In genomic region chr19:36815396-36816271, GRCm38 (mm10) we compare ENCODE assay signal across 8 mouse cellular contexts. TPM values are rescaled to one million over a fixed set of nuclear protein-coding genes. Genes with fewer than 3 reads are reported as not detected.
DNase-seq lines count a peak whose midpoint lies in the region; ATAC-seq and TF ChIP-seq lines count a peak whose summit lies in the region.

No protein-coding gene starts in this region.

- peak; percentile 58; the same call in 1 of the 2 replicates for TF ChIP-seq CTCF in liver, embryonic 14.5 days (IDR thresholded peaks at IDR 0.05; ENCODE audit: low read depth)

- H3K27ac ChIP-seq in heart, embryonic 12.5 days (ENCODE audit: poor library complexity, severe bottlenecking): no peak overlapping the region
- no peak overlapping the region for H3K27ac ChIP-seq in kidney, embryonic 14.5 days (ENCODE audit: low read depth, low read length)
- H3K27ac ChIP-seq in liver, embryonic 14.5 days: no peak overlapping the region

- peak; percentile 54 to 57 for DNase-seq in B cell, adult 2 months
- DNase-seq in MEL-GATA-1-ER (ENCODE audit: extremely low read depth, low read depth): peak; percentile 74
- DNase-seq in embryo, embryonic 10.5 days (ENCODE audit: low spot score): peak; percentile 86
- DNase-seq in liver, embryonic 14.5 days (ENCODE audit: low read depth in 3 of 3, low spot score in 3 of 3): peak; percentile 29 to 47 (median 34)
- peak; percentile 34 for DNase-seq in neural tube, embryonic 10.5 days (ENCODE audit: extremely low spot score, low spot score)
- no peak for DNase-seq in urinary bladder, adult 2 months (ENCODE audit: low spot score)

- H3K4me2 ChIP-seq in heart, embryonic 12.5 days: peak overlapping the region; percentile 68
- peak overlapping the region; percentile 31 for H3K4me2 ChIP-seq in kidney, embryonic 14.5 days (replicated peaks; ENCODE audit: low read depth, low read length)
- H3K4me2 ChIP-seq in liver, embryonic 14.5 days (ENCODE audit: low read depth): peak overlapping the region; percentile 61

- peak overlapping the region; percentile 31 for H3K4me3 ChIP-seq in heart, embryonic 12.5 days
- H3K4me3 ChIP-seq in kidney, embryonic 14.5 days (ENCODE audit: low read length): peak overlapping the region; percentile 3; the same call in 1 of the 2 replicates
- H3K4me3 ChIP-seq in liver, embryonic 14.5 days (ENCODE audit: insufficient read depth in 1 of 2, low read depth in 2 of 2, low read length in 2 of 2): peak overlapping the region; percentile 4 to 48; a peak in 2 of 4 replicates

- no peaks in the 10 kb centered on the region for H3K36me3 ChIP-seq in heart, embryonic 12.5 days
- no peaks in the 10 kb centered on the region for H3K36me3 ChIP-seq in kidney, embryonic 14.5 days (ENCODE audit: control insufficient read depth, insufficient read depth, low read length)
- H3K36me3 ChIP-seq in liver, embryonic 14.5 days (replicated peaks; ENCODE audit: control insufficient read depth, insufficient read depth, low read depth): no peaks in the 10 kb centered on the region

- TF ChIP-seq EP300 in liver, embryonic 14.5 days (IDR thresholded peaks at IDR 0.05; ENCODE audit: low read depth): no peak

- peaks cover 17% of the 10 kb centered on the region; the same call in 1 of the 2 replicates for H3K4me1 ChIP-seq in heart, embryonic 12.5 days (replicated peaks)
- no peaks in the 10 kb centered on the region for H3K4me1 ChIP-seq in kidney, embryonic 14.5 days (ENCODE audit: control insufficient read depth, insufficient read depth, low read length)
- peaks cover 0 to 8% of the 10 kb centered on the region in 2 experiments; a peak in 2 of 4 replicates for H3K4me1 ChIP-seq in liver, embryonic 14.5 days (replicated peaks; ENCODE audit: control insufficient read depth in 2 of 2, insufficient read depth in 2 of 2, low read length in 1 of 2)

- no peaks in the 10 kb centered on the region for H3K27me3 ChIP-seq in heart, embryonic 12.5 days (replicated peaks)
- no peaks in the 10 kb centered on the region for H3K27me3 ChIP-seq in kidney, embryonic 14.5 days (ENCODE audit: control insufficient read depth, insufficient read depth, low read length)
- no peaks in the 10 kb centered on the region for H3K27me3 ChIP-seq in liver, embryonic 14.5 days (ENCODE audit: control insufficient read depth, insufficient read depth, low read length)

- H3K9ac ChIP-seq in heart, embryonic 12.5 days: peak overlapping the region; percentile 59
- peak overlapping the region; percentile 25; the same call in 1 of the 2 replicates for H3K9ac ChIP-seq in kidney, embryonic 14.5 days (ENCODE audit: low read depth, low read length)
- H3K9ac ChIP-seq in liver, embryonic 14.5 days (replicated peaks): 0 out of 2 replicates have a peak overlapping the region, but pooled peaks have one; percentile 13

- H3K9me3 ChIP-seq in heart, embryonic 12.5 days (replicated peaks): no peaks in the 10 kb centered on the region
- H3K9me3 ChIP-seq in kidney, embryonic 14.5 days (ENCODE audit: control insufficient read depth, low read length): no peaks in the 10 kb centered on the region
- no peaks in the 10 kb centered on the region for H3K9me3 ChIP-seq in liver, embryonic 14.5 days (ENCODE audit: control insufficient read depth, low read length)

- 10% methylated on average over 32 of the region's 32 CpGs for WGBS in heart, embryonic 12.5 days
- 17% methylated on average over 32 of the region's 32 CpGs for WGBS in kidney, embryonic 14.5 days
- 14% methylated on average over 32 of the region's 32 CpGs for WGBS in liver, embryonic 14.5 days (ENCODE audit: insufficient replicate concordance)

- ATAC-seq in heart, embryonic 12.5 days (ENCODE audit: insufficient number of reproducible peaks, low FRiP score): no peak
- peak; percentile 58 for ATAC-seq in kidney, embryonic 14.5 days (ENCODE audit: low FRiP score, low TSS enrichment)
- ATAC-seq in liver, embryonic 14.5 days (ENCODE audit: insufficient read depth): peak; percentile 35; the same call in 1 of the 2 replicates

RNA-seq across cellular contexts. Expression of gene Tnks2, which starts 18.4 kb away (rescaled TPM):
- polyA plus RNA-seq in heart, embryonic 12.5 days (2016; fragmentation: Nextera tagmentation; extraction: Ambion mirVana): 76.5 and 81.3 TPM in 2 replicates
- polyA plus RNA-seq in kidney, embryonic 14.5 days (2014; fragmentation: Nextera tagmentation; extraction: Ambion mirVana): 55.7 and 93.9 TPM in 2 replicates
- polyA plus RNA-seq in liver, embryonic 14.5 days (2012; rRNA removed): 13.5 and 19.4 TPM in 2 replicates
- 19.0 and 21.0 TPM in 2 replicates for polyA plus RNA-seq in liver, embryonic 14.5 days (2014; fragmentation: Nextera tagmentation; extraction: Ambion mirVana)
- polyA plus RNA-seq in urinary bladder, adult 2 months (2012; rRNA removed): 56.5 and 59.2 TPM in 2 replicates
